Mouse (Mus musculus): ENCODE measurements at regions not wholly inside any gene's neighbourhood (a gene's known extent, or its start where the extent isn't known, plus 50 kb on each side); places are given as distances from the start of the nearest gene placed in this dataset.

DNA sequence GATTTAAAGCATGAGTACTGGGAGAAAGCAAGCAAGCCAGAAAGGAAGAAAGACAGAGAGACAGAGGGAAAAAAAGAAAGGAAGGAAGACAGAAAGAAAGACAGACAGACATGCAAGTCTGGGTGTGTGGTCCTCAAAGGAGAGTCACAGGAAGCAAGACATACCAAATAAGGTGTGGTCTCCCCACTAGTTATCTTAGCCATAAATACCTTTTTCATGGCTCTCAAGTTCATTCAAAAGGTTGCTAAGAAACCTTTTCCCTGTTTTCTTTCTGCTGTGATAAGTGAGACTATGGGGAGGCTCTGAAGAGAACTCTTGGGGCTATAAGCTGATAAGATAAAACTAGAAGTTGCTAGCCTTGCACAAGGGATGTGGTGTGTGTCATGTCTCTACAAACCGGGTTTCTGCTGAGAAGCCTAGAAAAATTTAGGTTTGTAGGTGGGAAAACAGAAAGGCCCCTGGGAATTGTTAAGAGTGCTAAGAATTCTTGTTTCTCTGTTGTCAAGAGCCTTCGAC, 126.5 kb upstream of the Akirin2 start:
- TF ChIP-seq CTCF (IDR thresholded peaks at IDR 0.05; ENCODE audit: control insufficient read depth, insufficient read depth, insufficient replicate concordance, low read depth, low read length) (no peak), POLR2A (IDR thresholded peaks at IDR 0.05; ENCODE audit: control insufficient read depth, low read depth, low read length) (no peak)
- no peak overlapping the region for H3K4me3 ChIP-seq (ENCODE audit: control insufficient read depth, low read depth, low read length)
- H3K27ac ChIP-seq (ENCODE audit: control insufficient read depth, insufficient read depth, low read depth, low read length), result no peak overlapping the region
- no peaks in the 10 kb centered on the region for H3K27me3 ChIP-seq (ENCODE audit: control insufficient read depth, insufficient read depth, low read length)
- no peaks in the 10 kb centered on the region for H3K36me3 ChIP-seq (ENCODE audit: control insufficient read depth, insufficient read depth, low read length)
- H3K4me1 ChIP-seq (ENCODE audit: control insufficient read depth, insufficient read depth, low read length), result no peaks in the 10 kb centered on the region

DNA sequence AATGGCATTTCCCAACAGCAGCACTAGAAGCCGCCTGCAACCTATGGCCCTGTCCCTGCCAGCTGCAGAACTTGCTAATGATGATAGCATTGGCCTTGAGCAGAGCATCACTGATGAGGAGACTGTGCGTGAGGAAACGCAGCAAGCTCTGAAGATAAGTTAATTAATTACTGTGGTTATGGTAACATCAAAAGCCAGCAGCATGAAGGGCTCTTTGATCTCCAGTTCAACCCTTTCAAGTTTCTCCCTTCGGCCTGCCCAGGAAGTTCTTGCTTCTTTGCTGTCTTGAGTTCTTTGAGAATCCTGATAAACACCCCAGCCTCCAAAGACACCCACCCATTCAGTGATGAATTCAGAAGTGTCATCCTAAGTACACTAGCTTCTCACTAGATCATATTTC, 121.7 kb upstream of the Akirin2 start:
- Histone ChIP-seq H3K36me3 (ENCODE audit: control insufficient read depth, insufficient read depth, low read length) (no peaks in the 10 kb centered on the region), H3K4me3 (ENCODE audit: control insufficient read depth, low read depth, low read length) (no peak overlapping the region), H3K4me1 (ENCODE audit: control insufficient read depth, insufficient read depth, low read length) (peaks cover 3% of the 10 kb centered on the region), H3K27ac (ENCODE audit: control insufficient read depth, insufficient read depth, low read depth, low read length) (no peak overlapping the region), H3K27me3 (ENCODE audit: control insufficient read depth, insufficient read depth, low read length) (no peaks in the 10 kb centered on the region)
- TF ChIP-seq POLR2A (IDR thresholded peaks at IDR 0.05; ENCODE audit: control insufficient read depth, low read depth, low read length) (no peak), CTCF (IDR thresholded peaks at IDR 0.05; ENCODE audit: control insufficient read depth, insufficient read depth, insufficient replicate concordance, low read depth, low read length) (no peak)

DNA sequence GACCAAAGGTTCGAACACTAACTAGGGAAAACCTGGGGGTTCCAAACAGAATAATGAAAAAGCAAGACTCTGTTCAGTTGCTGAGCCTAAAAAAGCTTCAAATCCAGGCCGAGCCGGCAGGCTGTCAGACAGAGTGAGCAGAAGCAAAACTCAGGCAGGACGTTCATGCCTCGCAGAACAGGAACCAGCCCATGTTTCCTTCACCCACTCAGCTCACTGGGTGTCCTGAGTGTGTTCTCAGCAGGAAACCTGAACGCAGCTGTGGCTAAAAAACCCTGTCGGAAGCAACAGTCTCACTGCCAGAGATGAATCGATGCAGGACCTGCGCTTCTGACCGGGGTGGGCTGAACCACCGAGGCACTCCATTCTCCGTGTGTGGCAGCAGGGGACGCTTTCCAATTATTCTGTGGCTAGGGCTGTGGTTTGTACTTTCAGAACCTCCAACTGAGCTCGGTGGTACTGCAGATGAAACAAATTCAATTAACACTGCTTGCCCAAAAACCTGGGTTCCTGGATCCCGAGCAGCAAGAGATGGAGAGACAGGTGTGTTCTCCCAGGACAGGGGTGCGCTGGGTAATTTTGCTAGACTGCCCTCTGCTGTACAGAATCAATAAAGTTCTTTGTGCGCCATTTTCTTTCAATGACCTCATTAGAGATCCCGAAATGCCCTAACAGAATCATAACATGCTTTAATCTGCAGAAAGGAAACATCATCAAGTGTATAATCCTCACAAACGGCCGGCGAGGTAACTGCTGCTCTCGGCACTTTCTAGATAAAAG, 121.1 kb upstream of the Akirin2 start:
- no peaks in the 10 kb centered on the region for H3K36me3 ChIP-seq (ENCODE audit: control insufficient read depth, insufficient read depth, low read length)
- no peaks in the 10 kb centered on the region for H3K27me3 ChIP-seq (ENCODE audit: control insufficient read depth, insufficient read depth, low read length)
- peaks cover 3% of the 10 kb centered on the region for H3K4me1 ChIP-seq (ENCODE audit: control insufficient read depth, insufficient read depth, low read length)
- TF ChIP-seq POLR2A (IDR thresholded peaks at IDR 0.05; ENCODE audit: control insufficient read depth, low read depth, low read length), result no peak
- no peak for TF ChIP-seq CTCF (IDR thresholded peaks at IDR 0.05; ENCODE audit: control insufficient read depth, insufficient read depth, insufficient replicate concordance, low read depth, low read length)
- no peak overlapping the region for H3K4me3 ChIP-seq (ENCODE audit: control insufficient read depth, low read depth, low read length)
- no peak overlapping the region for H3K27ac ChIP-seq (ENCODE audit: control insufficient read depth, insufficient read depth, low read depth, low read length)

DNA sequence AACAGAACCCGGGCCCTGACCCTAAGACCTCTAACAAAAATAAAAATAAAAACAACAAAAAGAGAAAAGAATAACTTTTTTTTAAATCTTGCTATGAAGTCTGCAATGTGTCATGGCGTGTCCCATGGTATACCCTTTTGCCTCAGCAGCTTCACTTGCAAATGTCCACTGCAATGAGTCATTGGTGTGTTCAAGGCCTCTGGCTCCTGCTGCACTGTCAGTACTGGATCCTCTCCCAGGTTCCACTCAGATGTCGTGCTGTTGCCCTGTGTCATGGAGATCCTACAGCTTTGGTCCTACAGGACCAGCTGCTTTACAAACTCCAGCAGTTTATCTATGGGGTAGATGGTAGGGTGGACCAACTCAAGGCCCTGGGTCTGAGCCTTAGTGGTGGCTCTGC, 113.4 kb upstream of the Akirin2 start:
- Histone ChIP-seq H3K27me3 (ENCODE audit: control insufficient read depth, insufficient read depth, low read length) (no peaks in the 10 kb centered on the region), H3K36me3 (ENCODE audit: control insufficient read depth, insufficient read depth, low read length) (no peaks in the 10 kb centered on the region), H3K4me1 (ENCODE audit: control insufficient read depth, insufficient read depth, low read length) (peaks cover 4% of the 10 kb centered on the region; the same call in 1 of the 2 replicates), H3K4me3 (ENCODE audit: control insufficient read depth, low read depth, low read length) (no peak overlapping the region), H3K27ac (ENCODE audit: control insufficient read depth, insufficient read depth, low read depth, low read length) (no peak overlapping the region)
- TF ChIP-seq CTCF (IDR thresholded peaks at IDR 0.05; ENCODE audit: control insufficient read depth, insufficient read depth, insufficient replicate concordance, low read depth, low read length) (no peak), POLR2A (IDR thresholded peaks at IDR 0.05; ENCODE audit: control insufficient read depth, low read depth, low read length) (no peak)

DNA sequence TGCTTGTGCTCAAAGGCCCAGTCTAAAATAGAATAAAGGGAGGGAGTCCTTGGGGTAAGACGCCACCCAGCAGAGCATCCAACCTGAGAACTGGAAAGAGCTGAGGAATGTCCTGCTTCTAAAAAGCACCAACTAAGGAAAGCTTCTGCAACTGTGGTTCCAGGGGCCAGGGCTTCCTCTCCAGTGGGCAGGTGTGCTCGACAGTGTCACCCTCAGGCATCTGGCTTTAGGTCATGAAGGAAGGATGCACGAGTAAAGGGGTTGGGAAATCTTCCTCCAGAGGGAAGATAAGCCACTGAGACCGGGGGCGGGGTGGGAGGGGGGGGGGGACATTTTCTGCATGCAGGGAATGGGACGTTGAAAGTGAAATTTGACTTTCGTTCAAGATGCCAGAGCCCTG, 101.2 kb upstream of the Akirin2 start:
- Histone ChIP-seq H3K4me3 (ENCODE audit: control insufficient read depth, low read depth, low read length) (no peak overlapping the region), H3K27ac (ENCODE audit: control insufficient read depth, insufficient read depth, low read depth, low read length) (no peak overlapping the region), H3K4me1 (ENCODE audit: control insufficient read depth, insufficient read depth, low read length) (no peaks in the 10 kb centered on the region; the same call in 1 of the 2 replicates), H3K27me3 (ENCODE audit: control insufficient read depth, insufficient read depth, low read length) (no peaks in the 10 kb centered on the region), H3K36me3 (ENCODE audit: control insufficient read depth, insufficient read depth, low read length) (no peaks in the 10 kb centered on the region)
- no peak for TF ChIP-seq CTCF (IDR thresholded peaks at IDR 0.05; ENCODE audit: control insufficient read depth, insufficient read depth, insufficient replicate concordance, low read depth, low read length)
- no peak for TF ChIP-seq POLR2A (IDR thresholded peaks at IDR 0.05; ENCODE audit: control insufficient read depth, low read depth, low read length)

DNA sequence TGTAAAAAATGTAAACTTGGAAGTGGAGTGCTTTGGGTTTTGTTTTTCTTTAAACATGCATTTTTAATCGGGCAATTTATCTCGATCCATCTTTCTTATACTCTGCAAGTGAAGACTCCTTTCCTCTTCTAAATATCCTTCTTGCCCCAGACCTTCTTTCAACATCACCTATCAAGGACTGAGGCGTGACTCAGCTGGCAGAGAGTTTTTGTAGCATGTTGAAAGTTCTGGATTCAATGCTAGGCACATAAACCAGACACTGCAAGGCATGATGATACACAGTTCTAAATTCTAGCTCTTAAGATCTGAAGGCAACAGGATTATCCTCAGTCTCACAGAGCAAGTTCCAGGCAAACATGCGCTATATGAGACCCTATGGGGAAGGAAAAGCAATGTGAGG, 88.1 kb upstream of the Akirin2 start:
- Histone ChIP-seq H3K4me1 (ENCODE audit: control insufficient read depth, insufficient read depth, low read length) (no peaks in the 10 kb centered on the region), H3K36me3 (ENCODE audit: control insufficient read depth, insufficient read depth, low read length) (no peaks in the 10 kb centered on the region), H3K4me3 (ENCODE audit: control insufficient read depth, low read depth, low read length) (no peak overlapping the region), H3K27ac (ENCODE audit: control insufficient read depth, insufficient read depth, low read depth, low read length) (no peak overlapping the region), H3K27me3 (ENCODE audit: control insufficient read depth, insufficient read depth, low read length) (no peaks in the 10 kb centered on the region)
- TF ChIP-seq CTCF (IDR thresholded peaks at IDR 0.05; ENCODE audit: control insufficient read depth, insufficient read depth, insufficient replicate concordance, low read depth, low read length) (no peak), POLR2A (IDR thresholded peaks at IDR 0.05; ENCODE audit: control insufficient read depth, low read depth, low read length) (no peak)

DNA sequence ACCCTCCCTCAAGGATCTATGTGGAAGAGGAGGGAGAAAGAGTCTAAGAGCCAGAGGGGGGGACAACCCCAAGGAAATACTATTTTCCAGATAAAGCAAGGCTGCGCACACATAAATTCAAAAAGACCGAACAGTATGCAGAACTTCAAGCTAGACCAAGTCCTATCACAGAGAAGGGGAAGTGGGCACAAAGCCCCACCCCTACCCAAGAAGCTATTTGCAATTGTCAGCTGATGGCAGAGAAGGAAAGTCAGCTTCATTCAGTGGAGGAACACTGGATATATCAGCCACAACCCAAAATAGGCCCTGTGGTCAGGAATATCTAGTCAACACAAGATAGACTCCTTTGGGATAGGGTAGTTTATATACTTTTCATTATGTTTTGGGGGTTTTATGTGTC, 84.9 kb upstream of the Akirin2 start:
- no peaks in the 10 kb centered on the region for H3K4me1 ChIP-seq (ENCODE audit: control insufficient read depth, insufficient read depth, low read length)
- H3K36me3 ChIP-seq (ENCODE audit: control insufficient read depth, insufficient read depth, low read length), result no peaks in the 10 kb centered on the region
- H3K27ac ChIP-seq (ENCODE audit: control insufficient read depth, insufficient read depth, low read depth, low read length), result no peak overlapping the region
- H3K27me3 ChIP-seq (ENCODE audit: control insufficient read depth, insufficient read depth, low read length), result no peaks in the 10 kb centered on the region
- no peak overlapping the region for H3K4me3 ChIP-seq (ENCODE audit: control insufficient read depth, low read depth, low read length)
- TF ChIP-seq CTCF (IDR thresholded peaks at IDR 0.05; ENCODE audit: control insufficient read depth, insufficient read depth, insufficient replicate concordance, low read depth, low read length), result no peak
- no peak for TF ChIP-seq POLR2A (IDR thresholded peaks at IDR 0.05; ENCODE audit: control insufficient read depth, low read depth, low read length)

Measured in testis, adult 2 months (tissue).